Mouse (Mus musculus) ES-Bruce4 (cell line): ENCODE measurements around the gene Manba.

Experiments used
- CTCF ChIP-seq: IDR thresholded peaks from one replicate; pipeline ENCODE4 v1.8.1; 2011; ENCODE audit warnings: low read depth, low read length
- EP300 ChIP-seq: IDR thresholded peaks from 2 replicates; pipeline ENCODE4 v1.6.1; 2011; ENCODE audit warnings: low read depth, low read length; ENCODE audit not compliant: insufficient read depth
- POLR2A ChIP-seq: IDR thresholded peaks from one replicate; pipeline ENCODE4 v1.8.1; 2011; ENCODE audit warnings: low read length; ENCODE audit not compliant: insufficient read depth

GRCm38 (mm10) chr3:135575126-135575525, 89.7 kb downstream of the Manba start:
- TF ChIP-seq POLR2A (no peak), CTCF (no peak), EP300 (no peak)
